Mouse (Mus musculus) thymus, adult 2 months (tissue): ENCODE results near the gene Wdr5.

ENCODE experiments used
- CTCF ChIP-seq: fragments of 200-500 bp; IDR thresholded peaks from 2 replicates; pipeline ENCODE4 v1.5.1; 2012; ENCODE audit warnings: mild to moderate bottlenecking, control low read depth, low read length, moderate library complexity, borderline replicate concordance; ENCODE audit not compliant: control insufficient read depth, poor library complexity, insufficient read depth; ENCODE audit errors: extremely low read depth
- POLR2A ChIP-seq: fragments of 200-500 bp; IDR thresholded peaks from 2 replicates; pipeline ENCODE4 v1.6.1; 2012; ENCODE audit warnings: mild to moderate bottlenecking, low read length, control low read depth, moderate library complexity; ENCODE audit not compliant: control insufficient read depth, poor library complexity, insufficient read depth; ENCODE audit errors: extremely low read depth

- no peak for TF ChIP-seq CTCF
- TF ChIP-seq POLR2A: no peak
These were observed 33.0 kb downstream of the Wdr5 start for GRCm38 (mm10) chr2:27547986-27548385.
